Mouse (Mus musculus): ENCODE results near the gene Flvcr2.
A peak's percentile ranks its signal among the peaks of the same experiment; 100 is the strongest.

The Flvcr2 gene

GRCm38 (mm10) chr12:85794094-85794493, 47.8 kb downstream of the Flvcr2 start:
- no peak for DNase-seq (ENCODE audit: low read depth, low spot score)

GRCm38 (mm10) chr12:85795551-85795950, 49.2 kb downstream of the Flvcr2 start:
- DNase-seq (ENCODE audit: low read depth, low spot score) = no peak

GRCm38 (mm10) chr12:85800031-85800430, 53.7 kb downstream of the Flvcr2 start:
- no peak for DNase-seq (ENCODE audit: low read depth, low spot score)

DNA sequence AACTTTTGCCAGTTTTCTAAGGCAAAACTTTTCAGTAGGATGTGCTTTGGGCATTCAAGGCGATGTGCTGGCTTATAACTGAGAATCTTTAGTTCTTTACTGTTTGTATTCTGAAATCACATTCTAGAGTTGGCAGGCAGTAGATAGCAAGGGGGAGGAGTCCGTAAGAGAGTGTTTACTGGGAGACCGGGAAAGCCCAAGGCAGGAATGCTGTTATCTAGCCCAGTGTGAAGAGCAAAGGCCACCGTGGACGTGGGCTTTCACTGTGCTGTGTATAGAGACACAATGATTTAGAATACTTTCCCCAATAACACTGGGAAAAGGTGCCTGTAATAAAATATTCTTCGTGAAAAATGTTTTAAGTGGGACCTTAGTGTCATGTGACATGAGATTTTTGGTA, 63.4 kb downstream of the Flvcr2 start:
- no peak for DNase-seq (ENCODE audit: low read depth, low spot score)

DNA sequence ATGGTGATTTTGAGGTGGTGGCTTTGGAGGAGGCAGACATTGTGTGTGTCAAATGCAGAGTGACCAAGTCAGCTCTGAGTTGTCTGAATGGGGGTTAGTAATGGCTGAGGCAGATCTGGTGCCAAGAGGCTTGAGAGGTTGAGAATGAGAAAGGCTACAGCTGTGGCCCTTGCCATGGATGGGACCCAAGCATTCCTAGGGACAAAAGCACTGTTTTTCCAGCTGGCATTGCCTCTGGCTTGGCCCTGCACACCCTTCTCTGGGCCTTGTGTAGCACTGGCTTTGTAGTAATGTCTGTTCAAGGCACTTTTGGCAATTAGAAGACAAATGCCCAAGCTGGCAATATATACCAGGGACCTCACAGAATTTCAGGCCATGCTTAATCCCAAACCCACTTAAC, 64.6 kb downstream of the Flvcr2 start:
- no peak for DNase-seq (ENCODE audit: low read depth, low spot score)

DNA sequence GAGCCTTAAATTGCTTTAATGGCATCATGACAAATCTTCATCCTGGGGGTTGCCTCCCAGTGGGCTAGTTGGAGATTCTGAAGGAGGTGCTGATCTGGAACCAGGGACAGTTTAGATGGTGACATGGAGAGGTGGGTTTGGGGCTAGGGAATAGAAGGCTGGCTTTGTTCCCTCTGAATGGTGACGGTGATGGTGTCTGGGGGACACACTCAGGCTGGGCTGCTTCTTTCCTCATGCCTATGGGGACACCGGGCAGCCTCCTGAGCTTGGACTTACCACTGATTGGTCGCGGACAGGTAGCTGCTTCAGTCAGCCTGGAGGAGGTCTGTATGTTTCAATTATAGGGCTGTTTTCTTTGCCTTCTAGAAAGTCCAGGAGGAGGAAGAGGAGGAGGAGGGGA, 65.3 kb downstream of the Flvcr2 start:
- DNase-seq (ENCODE audit: low read depth, low spot score) = no peak

GRCm38 (mm10) chr12:85813599-85813998, 67.3 kb downstream of the Flvcr2 start:
- DNase-seq (ENCODE audit: low read depth, low spot score) = no peak

DNA sequence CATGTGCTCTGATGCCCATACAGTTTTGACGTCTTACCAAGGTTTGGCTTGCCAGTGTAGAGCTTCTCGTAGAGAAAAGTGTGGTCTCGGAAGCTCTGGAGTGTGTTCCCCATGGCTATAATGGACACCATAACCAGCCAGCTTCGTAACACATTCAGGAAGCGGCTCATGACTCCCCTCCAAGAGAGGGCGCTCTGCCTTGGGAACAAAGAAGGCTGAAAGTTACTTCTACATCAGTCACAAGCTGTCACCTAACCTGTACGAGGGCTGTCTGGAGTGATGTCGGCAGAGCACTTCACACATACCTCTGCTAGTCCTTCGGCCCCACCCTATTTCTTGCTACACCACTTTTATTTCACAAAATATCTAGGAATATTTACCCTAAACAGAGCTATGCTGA, 75.7 kb downstream of the Flvcr2 start:
- DNase-seq (ENCODE audit: low read depth, low spot score) = no peak

DNA sequence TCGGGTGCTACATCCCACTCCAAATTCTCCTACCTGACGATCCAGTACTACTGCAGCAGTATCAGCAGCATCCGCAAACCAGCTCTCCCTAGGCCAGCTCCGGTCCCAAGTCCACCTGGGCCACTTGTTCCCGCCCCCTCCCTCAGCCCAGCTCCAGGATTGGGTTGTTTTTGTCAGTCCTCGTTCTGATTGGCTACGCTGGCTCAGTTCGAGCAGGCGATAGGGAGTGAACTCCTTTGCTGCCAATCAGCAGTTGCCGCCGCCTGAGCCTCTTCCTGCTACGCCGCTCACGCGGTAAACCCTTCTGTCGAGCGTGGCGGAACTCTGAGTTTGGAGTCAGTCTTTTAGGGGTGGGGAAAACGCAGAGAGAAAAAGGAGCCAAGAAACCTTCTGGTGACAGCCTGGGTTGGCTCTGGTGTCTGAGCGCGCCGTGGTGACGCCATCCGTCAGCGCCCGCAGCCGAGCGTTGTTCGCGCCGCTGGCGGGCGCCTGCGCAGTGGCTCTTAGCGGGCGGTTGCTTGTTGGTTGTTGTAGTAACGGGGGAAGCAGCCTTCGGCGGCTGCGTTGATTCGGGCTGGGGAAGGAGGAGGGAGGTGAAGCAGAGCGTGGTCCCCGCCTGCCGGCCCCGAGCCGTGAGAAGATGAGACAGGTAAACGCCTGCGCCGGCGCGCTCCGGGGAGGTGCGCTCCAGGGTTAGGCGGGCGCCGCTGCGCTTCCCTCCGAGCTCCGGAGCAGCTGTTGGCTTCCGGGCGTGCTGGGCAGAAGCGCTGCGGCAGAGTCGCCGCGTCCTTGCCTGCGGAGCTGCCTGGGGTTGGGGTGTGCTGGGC, 78.3 kb downstream of the Flvcr2 start, which contains the start of the genes Erg28 and Ttll5:
Gene Erg28 (minus strand): TSS at position 113 of the 827 bp plus-strand sequence.
Gene Ttll5 (plus strand): TSS at position 222 of the 827 bp plus-strand sequence.
- peak; percentile 96 for DNase-seq (ENCODE audit: low read depth, low spot score)

DNA sequence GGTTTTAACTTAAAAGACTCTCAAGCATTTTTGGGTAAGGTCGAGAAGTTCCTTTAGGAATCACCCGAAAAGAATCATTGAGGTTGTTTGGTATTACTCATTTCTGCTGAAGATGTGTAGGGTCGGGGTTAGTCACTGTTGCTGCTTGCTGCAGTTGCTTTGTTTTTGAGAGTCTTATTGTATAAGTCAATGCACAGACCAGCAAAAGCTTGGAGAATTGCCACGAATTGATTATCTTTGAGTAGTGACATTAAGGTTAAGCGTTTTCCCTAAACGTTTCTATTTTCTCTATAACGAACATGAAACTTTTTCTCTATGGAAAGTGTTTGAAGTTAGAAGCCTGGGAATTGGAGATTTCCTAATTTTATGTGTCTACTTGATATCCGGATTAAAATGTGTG, 79.0 kb downstream of the Flvcr2 start:
- no peak for DNase-seq (ENCODE audit: low read depth, low spot score)

GRCm38 (mm10) chr12:85825822-85826221, 79.5 kb downstream of the Flvcr2 start:
- DNase-seq (ENCODE audit: low read depth, low spot score) = no peak

DNA sequence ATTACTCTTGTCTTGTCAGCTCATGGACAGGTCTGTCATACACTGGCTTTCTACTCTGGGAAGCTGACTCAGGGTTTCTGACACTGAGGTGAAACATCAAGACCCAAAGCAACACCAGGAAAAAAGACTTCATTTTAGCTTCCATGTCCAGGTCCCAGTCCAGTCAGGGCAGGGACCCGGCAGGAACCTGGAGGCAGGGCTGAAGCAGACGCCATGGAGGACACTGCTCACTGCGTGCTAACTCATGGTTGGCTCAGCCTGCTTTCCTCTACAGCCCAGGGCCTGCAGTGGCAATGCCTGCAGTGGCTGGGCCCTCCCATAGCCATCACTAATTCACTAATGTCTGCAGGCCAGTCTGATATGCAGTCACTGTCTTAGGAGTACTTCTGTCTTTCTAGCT, 82.5 kb downstream of the Flvcr2 start:
- DNase-seq (ENCODE audit: low read depth, low spot score) = no peak

GRCm38 (mm10) chr12:85829866-85830265, 83.5 kb downstream of the Flvcr2 start:
- DNase-seq (ENCODE audit: low read depth, low spot score) = no peak

DNA sequence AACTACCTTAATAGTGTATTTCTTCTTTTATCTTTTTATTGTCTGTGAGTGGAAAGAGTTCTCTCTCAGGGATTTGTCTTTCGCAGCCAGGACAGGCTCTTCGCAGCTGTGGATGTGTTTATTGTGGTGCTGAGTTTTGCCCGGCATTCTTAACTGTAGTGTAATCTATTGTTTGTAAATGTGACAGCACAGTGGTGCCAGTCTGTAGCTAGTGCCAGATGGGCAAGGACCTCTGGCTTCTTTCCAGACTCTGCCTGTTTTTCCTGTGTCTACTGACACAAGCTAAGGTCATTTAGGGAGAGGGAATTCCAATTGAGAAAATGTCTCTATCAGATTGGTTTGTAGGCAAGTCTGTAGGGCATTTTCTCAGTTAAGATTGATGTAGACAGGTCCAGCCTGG, 84.4 kb downstream of the Flvcr2 start:
- DNase-seq (ENCODE audit: low read depth, low spot score) = no peak

DNA sequence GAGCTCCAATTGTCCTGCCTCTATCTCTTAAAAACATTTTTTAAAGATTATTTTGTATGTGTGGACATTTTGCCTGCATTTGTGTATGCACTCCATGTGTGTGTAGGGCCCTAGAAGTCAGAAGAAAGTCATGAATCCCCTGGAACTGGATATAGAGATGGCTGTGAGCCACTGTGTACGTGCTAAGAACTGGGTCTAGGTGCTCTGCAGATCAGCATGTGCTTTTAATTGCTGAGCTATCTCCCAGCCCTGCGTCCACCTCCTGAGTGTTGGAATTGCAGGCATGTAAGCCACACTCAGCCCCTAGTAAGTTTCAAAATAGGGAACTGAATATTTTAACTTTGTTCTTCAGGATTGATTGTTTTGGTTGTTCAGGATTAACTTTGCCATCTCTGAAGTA, 88.2 kb downstream of the Flvcr2 start:
- DNase-seq (ENCODE audit: low read depth, low spot score) = no peak

DNA sequence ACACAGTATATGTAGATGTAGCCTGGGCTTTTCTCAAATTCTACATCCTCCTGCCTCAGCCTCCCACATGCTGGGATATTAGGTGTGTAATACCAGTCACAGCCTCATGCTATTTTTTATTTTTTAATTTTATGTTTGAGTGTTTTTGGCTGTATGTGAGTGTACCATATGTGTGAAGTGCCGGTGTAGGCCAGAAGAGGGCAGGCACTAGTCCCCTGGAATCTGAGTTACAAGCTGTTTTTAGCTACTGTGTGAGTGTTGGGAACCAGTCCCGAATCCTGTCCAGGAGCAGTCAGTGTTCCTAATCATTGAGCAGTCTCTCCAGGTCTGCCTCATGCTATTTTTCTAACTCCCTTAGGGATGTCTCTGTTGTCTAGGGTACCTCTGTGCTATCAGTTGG, 91.4 kb downstream of the Flvcr2 start:
- DNase-seq (ENCODE audit: low read depth, low spot score) = no peak

DNA sequence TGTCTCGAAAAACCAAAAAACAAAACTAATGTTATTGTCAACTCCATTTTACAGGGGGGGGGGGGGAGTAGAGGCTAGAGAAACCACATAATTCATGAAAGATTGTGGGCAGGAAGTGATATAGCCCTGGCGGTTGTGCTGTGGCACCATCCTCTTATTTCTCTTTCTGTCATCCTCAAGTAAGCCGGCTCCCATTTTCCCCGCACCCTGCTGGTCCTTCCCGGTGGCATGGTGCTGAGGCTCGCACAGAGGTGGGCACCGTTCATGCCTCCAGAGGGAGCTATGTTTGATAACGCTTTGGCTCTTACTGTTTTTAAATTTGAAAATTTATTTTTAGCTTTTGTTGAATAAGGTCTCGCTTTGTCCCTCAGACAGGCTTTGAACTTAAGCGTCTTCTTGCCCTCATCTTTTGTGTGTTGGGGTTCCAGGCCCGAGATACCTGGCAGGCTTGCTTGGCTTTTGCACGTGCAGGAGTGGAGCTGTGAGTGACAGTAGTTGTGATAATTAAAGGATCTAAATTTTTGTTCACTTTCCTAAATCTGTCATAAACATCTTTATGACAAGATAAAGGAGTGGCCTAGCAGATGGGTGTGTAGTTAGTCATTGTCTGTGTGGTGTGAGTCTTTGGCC, 93.1 kb downstream of the Flvcr2 start:
- no peak for DNase-seq (ENCODE audit: low read depth, low spot score)

GRCm38 (mm10) chr12:85848164-85848958, 102.0 kb downstream of the Flvcr2 start:
- DNase-seq (ENCODE audit: low read depth, low spot score) = peak; percentile 57

GRCm38 (mm10) chr12:85850661-85851060, 104.3 kb downstream of the Flvcr2 start:
- no peak for DNase-seq (ENCODE audit: low read depth, low spot score)

DNA sequence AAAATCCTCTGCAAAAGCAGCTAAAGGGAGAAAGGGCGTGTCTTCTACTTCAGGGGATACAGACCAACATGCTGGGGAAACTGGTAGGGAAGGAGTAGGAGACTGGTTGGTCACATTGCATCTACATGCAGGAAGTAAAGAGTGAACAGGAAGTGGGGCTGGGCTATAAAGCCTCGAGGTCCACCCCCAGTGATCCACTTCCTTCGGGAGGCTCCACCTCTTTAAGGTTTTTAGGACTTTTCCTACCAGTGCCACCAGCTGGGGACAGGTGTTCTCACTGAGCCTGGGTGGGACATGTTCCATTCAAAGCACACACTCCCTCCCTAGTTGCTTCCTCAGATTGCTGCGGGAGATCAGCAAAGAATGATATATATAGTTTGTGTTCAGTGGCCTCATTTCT, 107.5 kb downstream of the Flvcr2 start:
- DNase-seq (ENCODE audit: low read depth, low spot score) = no peak

- DNase-seq (ENCODE audit: low read depth, low spot score) = no peak
These were observed 107.9 kb downstream of the Flvcr2 start for GRCm38 (mm10) chr12:85854271-85854670.

GRCm38 (mm10) chr12:85857300-85857699, 111.0 kb downstream of the Flvcr2 start:
- DNase-seq (ENCODE audit: low read depth, low spot score) = no peak
